23 mouse cellular contexts compared by ENCODE assay signal in the genomic region with DNA sequence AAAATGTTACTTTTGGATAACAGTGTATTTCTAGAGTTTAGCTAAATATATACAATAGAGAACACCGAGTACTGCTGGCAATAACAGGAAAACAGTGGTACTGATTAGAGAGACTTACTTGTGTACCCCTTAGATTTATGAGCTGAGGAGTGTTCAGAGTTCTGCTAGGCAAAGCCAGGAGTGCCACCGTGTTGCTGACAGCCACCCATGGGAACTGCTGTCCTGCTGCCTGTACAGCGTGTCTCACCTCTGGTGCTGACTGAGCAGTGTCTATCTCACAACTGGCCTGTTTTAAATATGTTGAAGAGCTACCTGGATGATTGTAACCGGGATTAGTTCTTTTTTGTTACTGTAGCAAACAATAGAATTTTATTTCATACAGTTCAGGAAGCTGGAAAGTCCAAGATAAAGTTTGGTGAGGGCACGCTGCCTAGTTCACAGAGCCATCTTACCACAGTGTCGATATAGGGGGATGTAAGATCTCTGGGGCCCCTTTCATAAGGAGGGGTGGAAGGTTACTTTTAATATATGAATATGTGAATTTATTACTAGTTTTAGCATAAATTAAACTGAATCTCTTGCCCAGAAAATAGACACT.
"Had no signal": no experiment of that assay in that cellular context is flagged by ENCODE, and none has a peak within 500 bp of the region (broad histone marks: within the 10 kb centered on the region; RNA-seq: fewer than 3 reads in every experiment).

No protein-coding gene starts in this region.

- DNase-seq: liver, embryonic 13.5 days; liver, postnatal 0 days; lung, adult 2 months; lung, postnatal 14 days; lung, postnatal 36 days; retina, postnatal 1 day; right cerebral cortex, adult 18-20 months; right cerebral cortex, postnatal 25 days; right cerebral cortex, postnatal 4 days; spleen, adult 18-20 months; thymus, adult 18-20 months; thymus, postnatal 14 days; thymus, postnatal 36 days had no signal

- H3K36me3 ChIP-seq: liver, embryonic 13.5 days; liver, embryonic 15.5 days; lung, embryonic 15.5 days; midbrain, embryonic 13.5 days; midbrain, embryonic 15.5 days; neural tube, embryonic 13.5 days; neural tube, embryonic 15.5 days had no signal

- H3K4me1 ChIP-seq: midbrain, embryonic 13.5 days; midbrain, embryonic 15.5 days; neural tube, embryonic 13.5 days; neural tube, embryonic 15.5 days had no signal

- H3K27ac ChIP-seq: liver, embryonic 13.5 days; liver, embryonic 15.5 days; lung, embryonic 15.5 days; macrophage; midbrain, embryonic 13.5 days; midbrain, embryonic 15.5 days; neural tube, embryonic 13.5 days; neural tube, embryonic 15.5 days had no signal

- H3K27me3 ChIP-seq: liver, embryonic 13.5 days; liver, embryonic 15.5 days; lung, embryonic 15.5 days; midbrain, embryonic 13.5 days; midbrain, embryonic 15.5 days; neural tube, embryonic 13.5 days; neural tube, embryonic 15.5 days had no signal

- H3K9ac ChIP-seq: liver, embryonic 13.5 days; liver, embryonic 15.5 days; liver, postnatal 0 days; lung, embryonic 15.5 days; midbrain, embryonic 13.5 days; midbrain, embryonic 15.5 days; neural tube, embryonic 13.5 days; neural tube, embryonic 15.5 days had no signal

- ATAC-seq: liver, postnatal 0 days; lung, postnatal 0 days; midbrain, embryonic 13.5 days; midbrain, embryonic 15.5 days had no signal

- H3K4me2 ChIP-seq: liver, embryonic 13.5 days; liver, embryonic 15.5 days; lung, embryonic 15.5 days; midbrain, embryonic 11.5 days; midbrain, embryonic 13.5 days; midbrain, embryonic 15.5 days; neural tube, embryonic 13.5 days; neural tube, embryonic 15.5 days had no signal

- H3K9me3 ChIP-seq: liver, embryonic 13.5 days; liver, embryonic 15.5 days; lung, embryonic 15.5 days; midbrain, embryonic 13.5 days; midbrain, embryonic 15.5 days; neural tube, embryonic 13.5 days; neural tube, embryonic 15.5 days had no signal

- H3K4me3 ChIP-seq: liver, embryonic 13.5 days; liver, embryonic 15.5 days; lung, embryonic 15.5 days; midbrain, embryonic 13.5 days; midbrain, embryonic 15.5 days; myocyte; neural tube, embryonic 13.5 days; neural tube, embryonic 15.5 days had no signal
